Mouse (Mus musculus): ENCODE results near the gene Carmil1. TPM values are rescaled to one million over a fixed set of nuclear protein-coding genes. Genes with fewer than 3 reads are reported as not detected.

Carmil1 gene
- polyA plus RNA-seq, 1 experiment from 2014 or later, result 43.5 TPM

DNA sequence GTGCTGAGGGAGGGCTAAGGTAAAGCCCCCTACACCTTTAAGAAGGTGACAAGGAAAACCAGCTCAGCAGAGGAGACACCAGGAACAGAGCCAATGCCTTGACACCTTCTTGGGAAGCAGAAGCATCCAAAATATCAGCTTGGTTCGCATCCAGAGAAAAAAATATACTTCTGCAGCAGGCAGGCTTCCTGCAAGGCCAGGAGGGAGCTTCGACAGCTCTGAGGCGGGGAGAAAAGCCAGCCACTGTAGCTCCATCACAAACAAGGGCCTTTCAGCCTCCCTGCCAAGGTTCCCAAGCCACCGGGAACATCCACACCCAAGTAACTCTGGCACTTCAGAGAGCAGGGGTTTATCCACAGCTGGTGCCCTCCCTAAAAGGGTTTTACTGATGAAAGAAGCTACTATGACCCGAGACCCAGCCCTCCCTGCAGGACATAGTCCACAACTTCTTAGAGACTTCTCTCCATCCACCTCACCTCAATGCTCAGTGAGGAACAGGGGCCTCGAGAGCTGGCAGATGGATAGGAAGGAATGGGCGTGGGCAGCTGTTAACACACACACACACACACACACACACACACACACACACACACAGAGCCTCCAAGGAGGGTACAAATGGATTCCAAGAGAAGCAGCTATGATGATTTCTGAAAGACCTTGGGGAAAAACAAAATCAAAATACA, 80.6 kb downstream of the Carmil1 start:
- 60% methylated on average over 7 of the region's 7 CpGs for WGBS
- no peaks in the 10 kb centered on the region for H3K9me3 ChIP-seq
- peak overlapping the region; percentile 26; the same call in 1 of the 2 replicates for H3K27ac ChIP-seq
- no peak overlapping the region for H3K4me2 ChIP-seq
- H3K4me3 ChIP-seq (replicated peaks), result no peak overlapping the region
- peaks cover 42% of the 10 kb centered on the region for H3K4me1 ChIP-seq (replicated peaks)
- H3K27me3 ChIP-seq, result no peaks in the 10 kb centered on the region
- no peak overlapping the region for H3K9ac ChIP-seq (replicated peaks)
- no peaks in the 10 kb centered on the region for H3K36me3 ChIP-seq
- ATAC-seq (ENCODE audit: insufficient number of reproducible peaks, insufficient read depth, low FRiP score, low TSS enrichment, low read depth), result no peak

DNA sequence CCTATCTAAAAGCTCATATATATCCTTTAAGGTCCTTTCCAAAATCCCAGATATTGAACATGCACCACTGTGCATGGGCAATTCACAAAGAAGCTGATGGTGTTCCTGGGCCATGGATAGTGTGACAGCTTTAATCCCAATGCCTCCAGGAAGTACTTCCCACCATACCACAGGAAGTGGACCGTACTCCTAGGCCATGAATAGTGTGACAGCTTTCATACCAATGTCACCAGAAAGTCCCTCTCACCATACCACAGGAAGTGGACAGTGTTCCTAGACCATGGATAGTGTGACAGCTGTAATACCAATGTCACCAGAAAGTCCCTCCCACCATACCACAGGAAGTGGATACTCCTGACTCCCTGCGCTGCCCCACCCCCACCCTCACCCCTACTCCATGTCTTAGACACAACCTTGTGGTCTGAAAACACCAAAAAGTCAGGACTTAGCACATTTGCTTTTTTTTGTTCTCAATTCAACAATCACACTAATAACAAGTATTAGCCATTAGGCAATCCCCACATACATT, 82.1 kb downstream of the Carmil1 start:
- Histone ChIP-seq H3K9ac (replicated peaks) (no peak overlapping the region), H3K9me3 (peaks cover 4% of the 10 kb centered on the region; the same call in 1 of the 2 replicates), H3K36me3 (no peaks in the 10 kb centered on the region), H3K4me1 (replicated peaks) (peaks cover 44% of the 10 kb centered on the region), H3K27ac (no peak overlapping the region), H3K4me2 (no peak overlapping the region), H3K4me3 (replicated peaks) (no peak overlapping the region), H3K27me3 (no peaks in the 10 kb centered on the region)
- 92% methylated on average over 2 of the region's 2 CpGs for WGBS
- no peak for ATAC-seq (ENCODE audit: insufficient number of reproducible peaks, insufficient read depth, low FRiP score, low TSS enrichment, low read depth)

DNA sequence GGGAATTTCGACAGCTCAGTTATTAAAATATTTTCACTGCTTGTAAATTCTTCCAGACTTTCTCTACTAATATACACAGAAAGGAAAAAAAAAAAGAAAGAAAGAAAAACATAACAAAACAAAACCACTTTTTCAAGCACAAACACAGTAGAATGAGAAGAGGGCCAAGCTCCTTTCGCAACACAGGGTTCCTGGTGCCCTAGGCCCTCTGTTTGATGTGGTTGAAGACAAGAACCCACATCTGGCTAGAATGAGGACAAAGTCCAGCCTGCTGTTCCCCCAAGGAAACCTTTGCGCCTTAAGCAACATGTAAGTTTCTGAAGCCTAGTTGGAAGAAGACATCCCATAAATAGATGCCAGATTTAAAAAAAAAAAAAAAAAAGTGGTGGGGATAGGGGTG, 85.2 kb downstream of the Carmil1 start:
- Histone ChIP-seq H3K27me3 (no peaks in the 10 kb centered on the region), H3K36me3 (no peaks in the 10 kb centered on the region), H3K4me3 (replicated peaks) (no peak overlapping the region), H3K9me3 (peaks cover 4% of the 10 kb centered on the region; the same call in 1 of the 2 replicates), H3K4me1 (replicated peaks) (peaks cover 31% of the 10 kb centered on the region), H3K9ac (replicated peaks) (no peak overlapping the region), H3K27ac (0 out of 2 replicates have a peak overlapping the region, but pooled peaks have one; percentile 53), H3K4me2 (no peak overlapping the region)
- 78% methylated on average over 3 of the region's 3 CpGs for WGBS
- no peak for ATAC-seq (ENCODE audit: insufficient number of reproducible peaks, insufficient read depth, low FRiP score, low TSS enrichment, low read depth)

GRCm38 (mm10) chr13:24194018-24194417, 86.6 kb downstream of the Carmil1 start:
- H3K27me3 ChIP-seq, result no peaks in the 10 kb centered on the region
- no peak overlapping the region for H3K4me2 ChIP-seq
- peaks cover 4% of the 10 kb centered on the region; the same call in 1 of the 2 replicates for H3K9me3 ChIP-seq
- no peak overlapping the region for H3K4me3 ChIP-seq (replicated peaks)
- H3K27ac ChIP-seq, result no peak overlapping the region
- 84% methylated on average over 5 of the region's 5 CpGs for WGBS
- no peak overlapping the region for H3K9ac ChIP-seq (replicated peaks)
- ATAC-seq (ENCODE audit: insufficient number of reproducible peaks, insufficient read depth, low FRiP score, low TSS enrichment, low read depth), result no peak
- H3K36me3 ChIP-seq, result no peaks in the 10 kb centered on the region
- H3K4me1 ChIP-seq (replicated peaks), result peaks cover 19% of the 10 kb centered on the region

- WGBS, result 76% methylated on average over 9 of the region's 9 CpGs
- no peak overlapping the region for H3K27ac ChIP-seq
- no peak for ATAC-seq (ENCODE audit: insufficient number of reproducible peaks, insufficient read depth, low FRiP score, low TSS enrichment, low read depth)
- H3K9ac ChIP-seq (replicated peaks), result no peak overlapping the region
- no peaks in the 10 kb centered on the region for H3K36me3 ChIP-seq
- H3K4me2 ChIP-seq, result no peak overlapping the region
- H3K4me1 ChIP-seq (replicated peaks), result peaks cover 8% of the 10 kb centered on the region
- no peaks in the 10 kb centered on the region for H3K27me3 ChIP-seq
- H3K4me3 ChIP-seq (replicated peaks), result no peak overlapping the region
- peaks cover 4% of the 10 kb centered on the region; the same call in 1 of the 2 replicates for H3K9me3 ChIP-seq
Measured at GRCm38 (mm10) chr13:24190875-24191663, 89.5 kb downstream of the Carmil1 start.

GRCm38 (mm10) chr13:24187026-24187425, 93.6 kb downstream of the Carmil1 start:
- Histone ChIP-seq H3K4me2 (no peak overlapping the region), H3K4me3 (replicated peaks) (no peak overlapping the region), H3K9me3 (no peaks in the 10 kb centered on the region), H3K27ac (no peak overlapping the region), H3K27me3 (no peaks in the 10 kb centered on the region), H3K36me3 (no peaks in the 10 kb centered on the region), H3K9ac (replicated peaks) (no peak overlapping the region), H3K4me1 (replicated peaks) (peaks cover 9% of the 10 kb centered on the region; the same call in 1 of the 2 replicates)
- no peak for ATAC-seq (ENCODE audit: insufficient number of reproducible peaks, insufficient read depth, low FRiP score, low TSS enrichment, low read depth)
- WGBS, result 40% methylated on average over 2 of the region's 2 CpGs

DNA sequence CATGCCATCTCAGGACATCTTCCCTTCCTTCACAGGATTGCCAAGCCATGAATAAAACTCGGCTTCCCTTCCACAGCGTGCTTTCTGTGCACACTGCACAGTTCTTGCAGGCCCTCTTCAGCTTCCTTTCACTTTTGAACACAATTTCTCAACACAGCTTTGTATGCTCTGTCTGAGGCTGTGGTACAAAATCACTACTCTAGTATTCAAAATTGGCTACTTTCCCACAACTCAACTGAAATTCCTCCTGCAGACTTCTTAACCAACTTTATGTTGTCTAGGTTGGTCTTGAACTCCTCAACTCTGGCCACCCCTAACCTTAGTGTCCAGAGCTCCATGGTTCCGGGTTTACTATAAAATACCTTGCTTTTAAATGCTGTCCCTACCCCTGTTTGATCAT, 95.0 kb downstream of the Carmil1 start:
- H3K9me3 ChIP-seq, result no peaks in the 10 kb centered on the region
- H3K27ac ChIP-seq, result no peak overlapping the region
- H3K27me3 ChIP-seq, result no peaks in the 10 kb centered on the region
- H3K4me2 ChIP-seq, result no peak overlapping the region
- H3K9ac ChIP-seq (replicated peaks), result no peak overlapping the region
- H3K4me3 ChIP-seq (replicated peaks), result no peak overlapping the region
- 0 out of 2 replicates have a peak, but pooled peaks cover 6% of the 10 kb centered on the region for H3K4me1 ChIP-seq (replicated peaks)
- no peaks in the 10 kb centered on the region for H3K36me3 ChIP-seq
- WGBS, result 88% methylated on average over 3 of the region's 3 CpGs
- no peak for ATAC-seq (ENCODE audit: insufficient number of reproducible peaks, insufficient read depth, low FRiP score, low TSS enrichment, low read depth)

DNA sequence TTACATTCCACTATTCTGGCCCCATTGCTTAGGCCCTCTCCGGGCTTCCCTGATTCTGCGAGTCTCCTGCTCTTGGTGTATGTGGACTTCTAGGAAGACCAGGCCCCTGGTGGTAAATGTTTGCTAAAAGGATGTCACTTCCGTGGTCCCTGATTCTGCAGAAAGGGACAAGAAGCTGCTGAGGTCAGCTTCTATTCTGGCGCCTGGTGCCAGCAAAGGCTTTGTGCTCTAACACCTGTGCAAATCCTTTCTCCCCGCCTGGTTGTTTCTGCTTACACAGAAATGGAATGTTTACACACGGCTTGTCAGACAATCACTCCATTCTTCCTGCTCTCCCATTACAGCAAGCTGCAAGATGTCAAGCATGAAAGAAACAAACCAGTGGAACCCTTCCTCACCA, 97.7 kb downstream of the Carmil1 start:
- no peaks in the 10 kb centered on the region for H3K36me3 ChIP-seq
- ATAC-seq (ENCODE audit: insufficient number of reproducible peaks, insufficient read depth, low FRiP score, low TSS enrichment, low read depth), result no peak
- no peak overlapping the region for H3K4me2 ChIP-seq
- H3K27ac ChIP-seq, result no peak overlapping the region
- H3K27me3 ChIP-seq, result no peaks in the 10 kb centered on the region
- peaks cover 22% of the 10 kb centered on the region; the same call in 1 of the 2 replicates for H3K4me1 ChIP-seq (replicated peaks)
- no peak overlapping the region for H3K9ac ChIP-seq (replicated peaks)
- H3K9me3 ChIP-seq, result no peaks in the 10 kb centered on the region
- H3K4me3 ChIP-seq (replicated peaks), result no peak overlapping the region
- WGBS, result 75% methylated on average over 6 of the region's 6 CpGs

DNA sequence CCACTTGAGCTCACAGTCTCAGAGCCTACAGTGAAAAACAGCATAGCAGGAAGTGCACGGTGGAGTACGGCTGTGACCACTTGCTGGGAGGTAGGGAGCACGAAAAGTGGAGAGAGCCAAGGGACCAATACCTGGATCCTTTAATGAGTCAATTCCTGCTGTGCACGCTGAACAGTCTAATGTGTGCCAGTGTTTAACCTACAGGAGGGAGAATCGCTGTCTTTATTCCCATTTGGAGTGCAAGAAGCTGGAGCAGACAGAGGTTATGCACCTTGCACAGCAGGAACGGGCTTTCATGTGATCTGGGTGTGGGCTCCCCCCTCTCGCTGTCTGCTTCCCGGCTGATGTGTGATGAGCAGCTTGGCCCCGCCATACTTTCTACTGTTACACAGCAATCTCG, 101.1 kb downstream of the Carmil1 start:
- no peak overlapping the region for H3K4me3 ChIP-seq (replicated peaks)
- H3K9ac ChIP-seq (replicated peaks), result no peak overlapping the region
- H3K4me2 ChIP-seq, result no peak overlapping the region
- no peak for ATAC-seq (ENCODE audit: insufficient number of reproducible peaks, insufficient read depth, low FRiP score, low TSS enrichment, low read depth)
- H3K36me3 ChIP-seq, result no peaks in the 10 kb centered on the region
- H3K27me3 ChIP-seq, result no peaks in the 10 kb centered on the region
- no peak overlapping the region for H3K27ac ChIP-seq
- no peaks in the 10 kb centered on the region for H3K9me3 ChIP-seq
- peaks cover 26% of the 10 kb centered on the region; the same call in 1 of the 2 replicates for H3K4me1 ChIP-seq (replicated peaks)
- WGBS, result 72% methylated on average over 10 of the region's 10 CpGs

DNA sequence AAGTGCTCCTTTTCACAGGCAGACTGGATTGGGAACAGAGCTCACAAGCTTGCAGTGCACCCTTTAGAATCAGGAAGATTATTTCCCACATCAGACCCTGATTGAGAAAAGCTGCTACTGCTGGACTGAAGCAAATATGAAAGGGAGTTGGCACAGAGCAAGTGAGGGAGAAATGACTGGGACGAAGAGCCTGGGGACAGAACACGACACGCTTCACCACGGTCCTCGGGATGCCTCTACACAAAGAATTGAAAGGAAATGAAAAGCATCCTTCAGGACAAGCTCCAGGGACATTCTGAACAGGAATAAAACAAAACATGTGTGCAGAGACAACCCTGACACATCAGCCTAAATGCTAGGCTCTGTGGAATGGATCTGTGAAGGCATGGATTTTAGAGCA, 103.0 kb downstream of the Carmil1 start:
- H3K9me3 ChIP-seq, result no peaks in the 10 kb centered on the region
- no peaks in the 10 kb centered on the region for H3K36me3 ChIP-seq
- 77% methylated on average over 5 of the region's 5 CpGs for WGBS
- no peak overlapping the region for H3K4me2 ChIP-seq
- no peak overlapping the region for H3K4me3 ChIP-seq (replicated peaks)
- ATAC-seq (ENCODE audit: insufficient number of reproducible peaks, insufficient read depth, low FRiP score, low TSS enrichment, low read depth), result no peak
- no peak overlapping the region for H3K27ac ChIP-seq
- no peak overlapping the region for H3K9ac ChIP-seq (replicated peaks)
- H3K27me3 ChIP-seq, result no peaks in the 10 kb centered on the region
- H3K4me1 ChIP-seq (replicated peaks), result peaks cover 19% of the 10 kb centered on the region; the same call in 1 of the 2 replicates

GRCm38 (mm10) chr13:24176835-24177234, 103.8 kb downstream of the Carmil1 start:
- H3K9ac ChIP-seq (replicated peaks), result no peak overlapping the region
- no peak overlapping the region for H3K4me3 ChIP-seq (replicated peaks)
- WGBS, result 63% methylated on average over 4 of the region's 4 CpGs
- H3K36me3 ChIP-seq, result no peaks in the 10 kb centered on the region
- H3K4me1 ChIP-seq (replicated peaks), result peaks cover 19% of the 10 kb centered on the region; the same call in 1 of the 2 replicates
- no peaks in the 10 kb centered on the region for H3K27me3 ChIP-seq
- no peak for ATAC-seq (ENCODE audit: insufficient number of reproducible peaks, insufficient read depth, low FRiP score, low TSS enrichment, low read depth)
- no peaks in the 10 kb centered on the region for H3K9me3 ChIP-seq
- H3K4me2 ChIP-seq, result no peak overlapping the region
- H3K27ac ChIP-seq, result no peak overlapping the region
